Mouse (Mus musculus) hindbrain, postnatal 0 days (tissue): ENCODE data around the gene Cib4. TPM values are rescaled to one million over a fixed set of nuclear protein-coding genes. Genes with fewer than 3 reads are reported as not detected.

Source experiments
- ATAC-seq: fragments of 200-750 bp; cut with Nextera tagmentation; 2 replicates; pipeline ENCODE4 v1.8.0; 2017; ENCODE audit warnings: mild to moderate bottlenecking, moderate TSS enrichment, moderate library complexity
- DNase-seq: peaks from one replicate; pipeline ENCODE4 v3.0.0-alpha.2; 2015; ENCODE audit warnings: low spot score
- H3K27ac ChIP-seq: fragments of 300-500 bp; sonication (generic); 2 replicates; pipeline ENCODE4 v1.5.1; 2014; ENCODE audit warnings: mild to moderate bottlenecking
- H3K27me3 ChIP-seq: fragments of 300-500 bp; sonication (generic); 2 replicates; pipeline ENCODE4 v1.6.1; 2014; ENCODE audit warnings: low read length, mixed read lengths; ENCODE audit not compliant: insufficient read depth
- H3K36me3 ChIP-seq: fragments of 300-500 bp; sonication (generic); 2 replicates; pipeline ENCODE4 v1.6.1; 2014; ENCODE audit warnings: low read length, mixed read lengths; ENCODE audit not compliant: insufficient read depth
- H3K4me1 ChIP-seq: fragments of 300-500 bp; sonication (generic); 2 replicates; pipeline ENCODE4 v1.6.1; 2014; ENCODE audit warnings: antibody characterized with exemption, low read length, mixed read lengths; ENCODE audit not compliant: insufficient read depth
- H3K4me2 ChIP-seq: fragments of 300-500 bp; sonication (generic); 2 replicates; pipeline ENCODE4 v1.6.1; 2014; ENCODE audit warnings: low read depth, mild to moderate bottlenecking, low read length, moderate library complexity, mixed read lengths
- H3K4me3 ChIP-seq: fragments of 300-500 bp; sonication (generic); 2 replicates; pipeline ENCODE4 v1.5.1; 2014; ENCODE audit warnings: low read length
- H3K9ac ChIP-seq: fragments of 300-500 bp; sonication (generic); replicated peaks from 2 replicates; pipeline ENCODE4 v1.6.1; 2014; ENCODE audit warnings: mild to moderate bottlenecking, low read length, moderate library complexity, mixed read lengths
- H3K9me3 ChIP-seq: fragments of 300-500 bp; sonication (generic); 2 replicates; pipeline ENCODE4 v1.6.1; 2016; ENCODE audit warnings: low read length, mixed read lengths
- CTCF ChIP-seq: IDR thresholded peaks from 2 replicates; pipeline ENCODE4 v1.5.1; 2016; ENCODE audit warnings: antibody characterized with exemption, control low read depth, low read depth
- WGBS: fragments of 180-500 bp; shearing (Covaris S2); extraction: QIAGEN DNeasy Blood & Tissue Kit; methylation state at CpG from one replicate; pipeline ENCODE4 v1.1.7; 2014; 5-methylcytosine and 5-hydroxymethylcytosine counted together
- polyA plus RNA-seq: library from polyadenylated mRNA; unstranded; fragments of >200 nt; fragmentation: Nextera tagmentation; extraction: Ambion mirVana; gene quantifications from 2 replicates; pipeline ENCODE4 v1.2.1, GENCODE M21; 2015
- total RNA-seq: library from RNA; depleted of rRNA; stranded (reverse); fragments of >200 nt; gene quantifications from 2 replicates; pipeline ENCODE4 v1.2.3, GENCODE M21; 2014

Cib4 gene
- total and polyA plus RNA-seq, 2 experiments from 2014 or later, result not detected

GRCm38 (mm10) chr5:30587101-30587500, 41.5 kb upstream of the Cib4 start:
- 20% methylated on average over 2 of the region's 2 CpGs for WGBS
- no peaks in the 10 kb centered on the region for H3K27me3 ChIP-seq
- no peak overlapping the region for H3K9ac ChIP-seq
- peak overlapping the region; percentile 82 for H3K4me2 ChIP-seq
- H3K9me3 ChIP-seq, result no peaks in the 10 kb centered on the region
- H3K4me3 ChIP-seq, result peak overlapping the region; percentile 62; the same call in 1 of the 2 replicates
- H3K4me1 ChIP-seq, result peaks cover 29% of the 10 kb centered on the region
- H3K36me3 ChIP-seq, result no peaks in the 10 kb centered on the region
- ATAC-seq (no peak), DNase-seq (no peak)
- H3K27ac ChIP-seq, result no peak overlapping the region
- no peak for TF ChIP-seq CTCF

DNA sequence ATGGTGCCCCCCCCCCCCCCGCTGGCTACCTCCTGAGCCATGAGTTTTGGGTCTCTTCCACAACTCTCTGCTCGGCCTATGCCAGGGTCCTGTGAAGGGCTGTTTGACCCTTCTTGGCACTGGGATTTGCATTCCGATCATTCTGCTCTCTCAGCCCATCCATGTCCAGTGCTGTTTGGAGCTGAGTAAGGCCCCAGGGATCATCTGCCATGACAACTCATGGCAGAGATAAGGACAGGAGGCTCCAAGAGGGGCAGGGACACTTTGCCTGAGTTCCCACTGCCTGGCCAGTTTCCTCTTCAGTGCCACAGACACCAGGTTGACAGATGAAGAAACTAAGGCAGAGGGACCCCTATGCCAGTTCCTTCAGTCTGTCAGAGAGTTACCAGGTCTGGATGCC, 41.0 kb upstream of the Cib4 start:
- Histone ChIP-seq H3K36me3 (no peaks in the 10 kb centered on the region), H3K27me3 (no peaks in the 10 kb centered on the region), H3K27ac (no peak overlapping the region), H3K4me1 (peaks cover 25% of the 10 kb centered on the region), H3K9ac (no peak overlapping the region), H3K4me3 (no peak overlapping the region), H3K9me3 (no peaks in the 10 kb centered on the region), H3K4me2 (no peak overlapping the region)
- DNase-seq (no peak), ATAC-seq (no peak)
- TF ChIP-seq CTCF, result no peak
- WGBS, result 58% methylated on average over 3 of the region's 3 CpGs

GRCm38 (mm10) chr5:30582017-30582416, 36.4 kb upstream of the Cib4 start:
- no peak for TF ChIP-seq CTCF
- WGBS, result 89% methylated on average over 5 of the region's 5 CpGs
- DNase-seq, result no peak
- ATAC-seq, result no peak
- Histone ChIP-seq H3K4me2 (no peak overlapping the region), H3K4me3 (no peak overlapping the region), H3K27me3 (no peaks in the 10 kb centered on the region), H3K9me3 (no peaks in the 10 kb centered on the region), H3K4me1 (no peaks in the 10 kb centered on the region), H3K36me3 (no peaks in the 10 kb centered on the region), H3K27ac (no peak overlapping the region), H3K9ac (no peak overlapping the region)

DNA sequence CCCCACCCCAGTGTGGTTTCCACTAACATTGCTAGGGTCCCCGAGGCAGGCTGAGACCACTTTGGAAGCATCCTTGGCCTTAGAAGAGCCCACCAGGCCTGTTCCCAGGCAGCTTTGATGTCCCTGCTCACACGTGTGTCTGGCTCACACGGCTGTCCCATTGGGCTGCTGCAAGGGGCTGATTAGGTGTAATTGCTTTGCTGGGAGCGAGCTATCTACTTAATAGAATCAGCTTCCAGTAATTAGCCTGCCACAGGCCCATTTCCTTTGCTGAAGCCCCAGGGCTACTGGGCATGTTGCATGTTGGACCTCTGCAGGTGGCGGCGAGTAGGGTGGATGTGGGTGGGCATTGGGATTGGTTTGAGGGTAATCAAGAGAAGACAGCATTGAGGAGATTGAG, 35.1 kb upstream of the Cib4 start:
- H3K4me3 ChIP-seq, result no peak overlapping the region
- TF ChIP-seq CTCF, result no peak
- no peaks in the 10 kb centered on the region for H3K9me3 ChIP-seq
- H3K4me1 ChIP-seq, result no peaks in the 10 kb centered on the region
- WGBS, result 63% methylated on average over 6 of the region's 6 CpGs
- no peaks in the 10 kb centered on the region for H3K27me3 ChIP-seq
- H3K4me2 ChIP-seq, result no peak overlapping the region
- H3K36me3 ChIP-seq, result no peaks in the 10 kb centered on the region
- no peak overlapping the region for H3K9ac ChIP-seq
- ATAC-seq (no peak), DNase-seq (no peak)
- no peak overlapping the region for H3K27ac ChIP-seq

GRCm38 (mm10) chr5:30578445-30579080, 32.9 kb upstream of the Cib4 start:
- Histone ChIP-seq H3K9me3 (no peaks in the 10 kb centered on the region), H3K36me3 (no peaks in the 10 kb centered on the region), H3K4me3 (no peak overlapping the region), H3K4me1 (no peaks in the 10 kb centered on the region), H3K4me2 (no peak overlapping the region), H3K9ac (no peak overlapping the region), H3K27me3 (no peaks in the 10 kb centered on the region), H3K27ac (no peak overlapping the region)
- DNase-seq (no peak), ATAC-seq (no peak)
- 74% methylated on average over 6 of the region's 6 CpGs for WGBS
- TF ChIP-seq CTCF, result no peak

DNA sequence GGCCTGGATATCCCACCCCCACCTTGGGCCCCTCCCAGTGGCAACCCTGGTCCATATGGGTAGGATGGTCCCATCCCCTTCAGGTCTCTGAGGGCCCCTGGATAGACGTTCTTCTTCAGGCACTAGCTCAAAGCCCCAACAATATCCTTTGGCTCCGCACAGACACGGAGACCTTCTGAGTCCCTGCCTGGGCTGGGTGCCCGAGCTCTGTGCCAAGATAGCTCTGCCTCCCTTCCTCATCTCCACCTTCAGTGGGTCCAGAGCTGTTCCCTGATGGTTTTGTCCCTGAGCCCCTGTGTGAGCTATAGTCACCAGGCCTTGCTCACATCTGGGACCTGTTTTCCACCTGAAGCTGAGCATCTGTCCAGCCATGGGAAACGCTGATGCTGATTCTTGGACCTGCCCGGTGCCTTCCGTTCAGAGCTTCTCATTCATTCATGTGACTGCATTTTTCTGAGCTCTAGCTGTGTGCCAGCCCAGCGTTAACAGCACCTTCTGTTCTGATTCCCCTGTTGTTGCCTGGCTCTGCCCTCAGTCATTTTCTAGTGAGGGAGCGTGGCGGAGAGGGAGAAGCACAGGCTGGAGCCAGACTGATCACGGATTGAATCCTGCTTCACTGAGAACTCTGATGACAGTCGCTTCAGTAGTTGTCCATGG, 32.1 kb upstream of the Cib4 start:
- no peak for TF ChIP-seq CTCF
- no peaks in the 10 kb centered on the region for H3K27me3 ChIP-seq
- no peaks in the 10 kb centered on the region for H3K4me1 ChIP-seq
- DNase-seq, result peak; percentile 46
- WGBS, result 55% methylated on average over 12 of the region's 12 CpGs
- no peak overlapping the region for H3K4me2 ChIP-seq
- no peak overlapping the region for H3K27ac ChIP-seq
- H3K9ac ChIP-seq, result no peak overlapping the region
- no peaks in the 10 kb centered on the region for H3K9me3 ChIP-seq
- H3K36me3 ChIP-seq, result no peaks in the 10 kb centered on the region
- peak; percentile 38; the same call in 1 of the 2 replicates for ATAC-seq
- H3K4me3 ChIP-seq, result no peak overlapping the region

- WGBS, result 69% methylated on average over 9 of the region's 9 CpGs
- Histone ChIP-seq H3K27me3 (no peaks in the 10 kb centered on the region), H3K36me3 (no peaks in the 10 kb centered on the region), H3K9me3 (no peaks in the 10 kb centered on the region), H3K27ac (no peak overlapping the region), H3K9ac (no peak overlapping the region), H3K4me1 (no peaks in the 10 kb centered on the region), H3K4me2 (no peak overlapping the region), H3K4me3 (no peak overlapping the region)
- DNase-seq, result no peak
- ATAC-seq, result 0 out of 2 replicates have a peak, but pooled peaks have one; percentile 10
- TF ChIP-seq CTCF, result no peak
These were observed 31.6 kb upstream of the Cib4 start for GRCm38 (mm10) chr5:30577251-30577650.
